Mouse (Mus musculus): ENCODE results near the gene Kansl2. TPM values are rescaled to one million over a fixed set of nuclear protein-coding genes. Genes with fewer than 3 reads are reported as not detected.

Kansl2 gene
- polyA plus RNA-seq, 1 experiment, result 78.4 TPM

- H3K4me1 ChIP-seq (replicated peaks; ENCODE audit: control insufficient read depth, insufficient read depth, low read length), result peaks cover 2% of the 10 kb centered on the region; the same call in 1 of the 2 replicates
- no peaks in the 10 kb centered on the region for H3K27me3 ChIP-seq (ENCODE audit: control insufficient read depth, insufficient read depth, low read length)
- WGBS, result 72% methylated on average over 5 of the region's 5 CpGs
- no peaks in the 10 kb centered on the region for H3K36me3 ChIP-seq (ENCODE audit: control insufficient read depth, insufficient read depth, low read length)
- H3K4me3 ChIP-seq (ENCODE audit: control insufficient read depth, insufficient read depth, low read length), result no peak overlapping the region
- no peak for DNase-seq
- TF ChIP-seq CTCF (IDR thresholded peaks at IDR 0.05; ENCODE audit: borderline replicate concordance, control insufficient read depth, extremely low read depth, insufficient read depth, low read length, poor library complexity), result no peak
- TF ChIP-seq POLR2A (IDR thresholded peaks at IDR 0.05; ENCODE audit: control insufficient read depth, extremely low read depth, insufficient read depth, low read length, poor library complexity), result no peak
- H3K27ac ChIP-seq (ENCODE audit: control insufficient read depth, insufficient read depth, low read length), result no peak overlapping the region
These were observed 57.8 kb downstream of the Kansl2 start for GRCm38 (mm10) chr15:98476281-98476680.

- Histone ChIP-seq H3K27ac (ENCODE audit: control insufficient read depth, insufficient read depth, low read length) (no peak overlapping the region), H3K36me3 (ENCODE audit: control insufficient read depth, insufficient read depth, low read length) (no peaks in the 10 kb centered on the region), H3K27me3 (ENCODE audit: control insufficient read depth, insufficient read depth, low read length) (no peaks in the 10 kb centered on the region), H3K4me3 (ENCODE audit: control insufficient read depth, insufficient read depth, low read length) (no peak overlapping the region), H3K4me1 (replicated peaks; ENCODE audit: control insufficient read depth, insufficient read depth, low read length) (peaks cover 2% of the 10 kb centered on the region; the same call in 1 of the 2 replicates)
- WGBS, result 51% methylated on average over 10 of the region's 10 CpGs
- peak; percentile 67 for DNase-seq
- no peak; the same call in 1 of the 2 replicates for TF ChIP-seq CTCF (IDR thresholded peaks at IDR 0.05; ENCODE audit: borderline replicate concordance, control insufficient read depth, extremely low read depth, insufficient read depth, low read length, poor library complexity)
- no peak for TF ChIP-seq POLR2A (IDR thresholded peaks at IDR 0.05; ENCODE audit: control insufficient read depth, extremely low read depth, insufficient read depth, low read length, poor library complexity)
These were observed 58.7 kb downstream of the Kansl2 start for GRCm38 (mm10) chr15:98475382-98475781.

- Histone ChIP-seq H3K27ac (ENCODE audit: control insufficient read depth, insufficient read depth, low read length) (no peak overlapping the region), H3K27me3 (ENCODE audit: control insufficient read depth, insufficient read depth, low read length) (no peaks in the 10 kb centered on the region), H3K4me3 (ENCODE audit: control insufficient read depth, insufficient read depth, low read length) (no peak overlapping the region), H3K4me1 (replicated peaks; ENCODE audit: control insufficient read depth, insufficient read depth, low read length) (peaks cover 2% of the 10 kb centered on the region; the same call in 1 of the 2 replicates), H3K36me3 (ENCODE audit: control insufficient read depth, insufficient read depth, low read length) (no peaks in the 10 kb centered on the region)
- WGBS, result 70% methylated on average over 10 of the region's 10 CpGs
- no peak for DNase-seq
- TF ChIP-seq CTCF (IDR thresholded peaks at IDR 0.05; ENCODE audit: borderline replicate concordance, control insufficient read depth, extremely low read depth, insufficient read depth, low read length, poor library complexity), result no peak
- no peak for TF ChIP-seq POLR2A (IDR thresholded peaks at IDR 0.05; ENCODE audit: control insufficient read depth, extremely low read depth, insufficient read depth, low read length, poor library complexity)
These were observed 59.1 kb downstream of the Kansl2 start for GRCm38 (mm10) chr15:98474958-98475357.

GRCm38 (mm10) chr15:98471539-98471938 lies 62.5 kb downstream of the Kansl2 start:
- H3K27ac ChIP-seq (ENCODE audit: control insufficient read depth, insufficient read depth, low read length), result no peak overlapping the region
- DNase-seq, result no peak
- H3K4me1 ChIP-seq (replicated peaks; ENCODE audit: control insufficient read depth, insufficient read depth, low read length), result no peaks in the 10 kb centered on the region; the same call in 1 of the 2 replicates
- 95% methylated on average over 13 of the region's 13 CpGs for WGBS
- H3K4me3 ChIP-seq (ENCODE audit: control insufficient read depth, insufficient read depth, low read length), result no peak overlapping the region
- H3K36me3 ChIP-seq (ENCODE audit: control insufficient read depth, insufficient read depth, low read length), result no peaks in the 10 kb centered on the region
- H3K27me3 ChIP-seq (ENCODE audit: control insufficient read depth, insufficient read depth, low read length), result no peaks in the 10 kb centered on the region
- no peak for TF ChIP-seq POLR2A (IDR thresholded peaks at IDR 0.05; ENCODE audit: control insufficient read depth, extremely low read depth, insufficient read depth, low read length, poor library complexity)
- no peak for TF ChIP-seq CTCF (IDR thresholded peaks at IDR 0.05; ENCODE audit: borderline replicate concordance, control insufficient read depth, extremely low read depth, insufficient read depth, low read length, poor library complexity)

GRCm38 (mm10) chr15:98469596-98469995 lies 64.5 kb downstream of the Kansl2 start, which contains the start of gene OR5BS1P:
TSS of gene OR5BS1P (plus strand) at chr15:98469896.
- Histone ChIP-seq H3K4me3 (ENCODE audit: control insufficient read depth, insufficient read depth, low read length) (no peak within 1 kb of the TSS), H3K4me1 (replicated peaks; ENCODE audit: control insufficient read depth, insufficient read depth, low read length) (no peaks in the 10 kb centered on the region), H3K36me3 (ENCODE audit: control insufficient read depth, insufficient read depth, low read length) (no peaks in the 10 kb centered on the region), H3K27ac (ENCODE audit: control insufficient read depth, insufficient read depth, low read length) (no peak within 1 kb of the TSS), H3K27me3 (ENCODE audit: control insufficient read depth, insufficient read depth, low read length) (no peaks in the 10 kb centered on the region)
- 98% methylated on average over 4 of the region's 4 CpGs for WGBS
- no peak for DNase-seq
- TF ChIP-seq CTCF (IDR thresholded peaks at IDR 0.05; ENCODE audit: borderline replicate concordance, control insufficient read depth, extremely low read depth, insufficient read depth, low read length, poor library complexity) (no peak), POLR2A (IDR thresholded peaks at IDR 0.05; ENCODE audit: control insufficient read depth, extremely low read depth, insufficient read depth, low read length, poor library complexity) (no peak)

Other genes starting within 250 kb of the Kansl2 start
- gene Zfp641, start 238.1 kb downstream of the Kansl2 start, polyA plus RNA-seq (2012; rRNA removed), result 0.34 and 0.71 TPM in 2 replicates
- gene Olfr285, start 216.9 kb downstream of the Kansl2 start, polyA plus RNA-seq (2012; rRNA removed), result not detected in 2 replicates
- 0.29 TPM in 1 of 2 replicates, not detected in the other for gene Olfr284, start 193.3 kb downstream of the Kansl2 start, polyA plus RNA-seq (2012; rRNA removed)
- gene Olfr283, start 153.3 kb downstream of the Kansl2 start, polyA plus RNA-seq (2012; rRNA removed), result not detected in 2 replicates
- gene Olfr282, start 103.0 kb downstream of the Kansl2 start, polyA plus RNA-seq (2012; rRNA removed), result not detected in 2 replicates
- gene Olfr281, start 81.7 kb downstream of the Kansl2 start, polyA plus RNA-seq (2012; rRNA removed), result not detected in 2 replicates
- not detected in 2 replicates for gene OR5BS1P, start 64.4 kb downstream of the Kansl2 start, polyA plus RNA-seq (2012; rRNA removed)
- 0.48 TPM in 1 of 2 replicates, not detected in the other for gene Lalba, start 51.5 kb downstream of the Kansl2 start, polyA plus RNA-seq (2012; rRNA removed)
- not detected in 2 replicates for gene Olfr279, start 41.9 kb downstream of the Kansl2 start, polyA plus RNA-seq (2012; rRNA removed)
- gene Ccnt1, start 36.7 kb upstream of the Kansl2 start, polyA plus RNA-seq (2012; rRNA removed), result 26.8 and 32.0 TPM in 2 replicates
- 0.31 TPM in 1 of 2 replicates, not detected in the other for gene 4930415O20Rik, start 36.7 kb upstream of the Kansl2 start, polyA plus RNA-seq (2012; rRNA removed)
- 211 and 230 TPM in 2 replicates for gene Adcy6, start 75.8 kb upstream of the Kansl2 start, polyA plus RNA-seq (2012; rRNA removed)
- gene Cacnb3, start 96.6 kb upstream of the Kansl2 start, polyA plus RNA-seq (2012; rRNA removed), result 102 and 127 TPM in 2 replicates
- 59.7 and 65.5 TPM in 2 replicates for gene Ddx23, start 128.6 kb upstream of the Kansl2 start, polyA plus RNA-seq (2012; rRNA removed)
- 2.6 and 2.8 TPM in 2 replicates for gene Rnd1, start 143.2 kb upstream of the Kansl2 start, polyA plus RNA-seq (2012; rRNA removed)
- 0.04 and 0.09 TPM in 2 replicates for gene Ccdc65, start 173.9 kb upstream of the Kansl2 start, polyA plus RNA-seq (2012; rRNA removed)
- gene Fkbp11, start 193.9 kb upstream of the Kansl2 start, polyA plus RNA-seq (2012; rRNA removed), result 2.1 and 3.1 TPM in 2 replicates
- 165 and 182 TPM in 2 replicates for gene Arf3, start 228.9 kb upstream of the Kansl2 start, polyA plus RNA-seq (2012; rRNA removed)
- 3.4 and 3.9 TPM in 2 replicates for gene Wnt10b, start 243.9 kb upstream of the Kansl2 start, polyA plus RNA-seq (2012; rRNA removed)